Mouse (Mus musculus): ENCODE measurements around the gene Fam129a. TPM values are rescaled to one million over a fixed set of nuclear protein-coding genes. Genes with fewer than 3 reads are reported as not detected.

The Fam129a gene
- total and polyA plus RNA-seq, 2 experiments from 2014 or later = 1.2 to 1.4 TPM

DNA sequence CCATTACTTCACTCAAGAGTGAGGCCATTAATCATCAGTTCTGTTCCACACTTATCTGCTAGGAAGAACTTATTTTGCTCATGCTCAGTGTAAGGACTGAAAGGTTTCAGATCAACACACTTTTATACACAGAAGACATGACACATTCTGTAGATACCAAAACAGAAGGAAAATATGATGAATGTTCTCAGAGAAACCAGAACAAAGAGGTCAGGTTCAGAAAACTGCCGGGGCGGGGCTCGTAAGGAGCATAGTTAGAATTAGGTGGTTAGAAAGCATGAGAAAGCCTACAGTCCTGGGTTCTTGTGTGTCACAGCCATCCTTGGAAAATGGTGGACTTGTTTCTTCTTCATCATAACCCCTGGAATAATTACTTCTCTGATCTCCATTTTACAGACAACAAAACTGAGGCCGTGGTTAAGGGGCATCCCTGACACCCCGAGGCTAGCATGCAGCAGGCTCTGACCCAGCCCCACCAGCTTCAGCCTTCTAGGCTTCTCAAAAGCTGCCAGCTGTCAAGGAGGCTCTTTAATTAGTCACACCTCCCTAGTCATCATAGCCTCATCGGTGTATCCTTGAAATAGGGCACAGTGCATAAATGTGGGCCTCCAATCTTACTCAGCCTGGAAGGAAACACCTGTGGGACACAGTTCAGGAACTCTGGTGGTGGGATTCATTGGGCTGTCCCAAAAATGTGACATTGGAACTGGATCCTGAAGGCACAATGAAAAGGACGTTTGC, 127.1 kb downstream of the Fam129a start:
- no peaks in the 10 kb centered on the region for H3K36me3 ChIP-seq (ENCODE audit: insufficient read depth, low read length)
- no peaks in the 10 kb centered on the region for H3K4me1 ChIP-seq (ENCODE audit: insufficient read depth, low read length)
- no peak for ATAC-seq (ENCODE audit: low FRiP score)
- no peaks in the 10 kb centered on the region for H3K27me3 ChIP-seq (ENCODE audit: insufficient read depth, low read length)
- no peak for DNase-seq (ENCODE audit: low spot score)
- H3K4me3 ChIP-seq (ENCODE audit: low read depth, low read length) = no peak overlapping the region
- no peaks in the 10 kb centered on the region for H3K9me3 ChIP-seq (ENCODE audit: low read length)
- H3K4me2 ChIP-seq (ENCODE audit: low read depth, low read length, poor library complexity, severe bottlenecking) = no peak overlapping the region
- WGBS = 79% methylated on average over 7 of the region's 7 CpGs
- no peak overlapping the region for H3K9ac ChIP-seq (replicated peaks; ENCODE audit: low read length, poor library complexity, severe bottlenecking)
- no peak for TF ChIP-seq CTCF (IDR thresholded peaks at IDR 0.05)
- H3K27ac ChIP-seq (ENCODE audit: low read depth, low read length) = no peak overlapping the region

DNA sequence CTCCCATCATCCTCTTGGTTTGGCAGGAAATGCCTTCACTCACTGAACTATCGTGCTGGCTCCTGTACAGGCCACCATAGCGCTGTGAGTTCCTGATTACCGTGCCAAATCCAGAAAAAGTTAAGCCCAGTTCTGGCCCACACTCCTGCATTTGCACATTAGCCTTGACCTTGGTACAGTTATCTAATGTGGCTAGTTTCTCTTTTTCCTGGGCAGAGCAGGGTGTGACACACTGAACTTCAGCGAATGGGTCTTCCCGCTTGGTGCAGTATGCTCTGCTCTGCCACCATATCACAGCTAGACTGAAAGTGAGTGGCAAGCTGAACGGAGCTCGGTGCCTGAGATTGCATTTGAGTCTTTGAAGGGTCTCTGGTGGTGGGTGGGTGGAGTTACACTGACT, 128.4 kb downstream of the Fam129a start:
- Histone ChIP-seq H3K27ac (ENCODE audit: low read depth, low read length) (no peak overlapping the region), H3K4me3 (ENCODE audit: low read depth, low read length) (no peak overlapping the region), H3K36me3 (ENCODE audit: insufficient read depth, low read length) (no peaks in the 10 kb centered on the region), H3K4me2 (ENCODE audit: low read depth, low read length, poor library complexity, severe bottlenecking) (no peak overlapping the region), H3K9me3 (ENCODE audit: low read length) (no peaks in the 10 kb centered on the region), H3K9ac (replicated peaks; ENCODE audit: low read length, poor library complexity, severe bottlenecking) (no peak overlapping the region), H3K4me1 (ENCODE audit: insufficient read depth, low read length) (no peaks in the 10 kb centered on the region), H3K27me3 (ENCODE audit: insufficient read depth, low read length) (no peaks in the 10 kb centered on the region)
- ATAC-seq (ENCODE audit: low FRiP score) (no peak; the same call in 1 of the 2 replicates), DNase-seq (ENCODE audit: low spot score) (no peak)
- 78% methylated on average over 7 of the region's 7 CpGs for WGBS
- TF ChIP-seq CTCF (IDR thresholded peaks at IDR 0.05) = peak; percentile 43; the same call in 1 of the 2 replicates

DNA sequence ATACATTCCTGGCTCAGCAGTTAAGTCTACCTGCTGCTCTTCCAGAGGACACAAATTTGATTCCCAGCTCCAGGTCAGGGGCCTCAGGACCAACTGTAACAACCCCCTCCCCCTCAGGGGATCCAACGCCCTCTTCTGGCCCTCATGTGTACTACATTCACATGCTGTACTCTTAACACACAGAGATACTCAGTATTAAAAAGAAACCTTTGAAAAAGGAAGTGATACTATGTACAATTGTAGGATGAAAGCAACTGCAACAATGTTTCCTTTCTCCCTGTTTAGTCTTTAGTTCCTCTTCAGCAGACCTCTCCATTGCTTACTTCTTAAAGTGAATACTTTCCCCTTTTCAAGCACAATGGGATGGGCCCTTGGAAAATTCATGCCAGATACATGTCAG, 131.8 kb downstream of the Fam129a start:
- DNase-seq (ENCODE audit: low spot score) (no peak), ATAC-seq (ENCODE audit: low FRiP score) (no peak)
- Histone ChIP-seq H3K27ac (ENCODE audit: low read depth, low read length) (no peak overlapping the region), H3K36me3 (ENCODE audit: insufficient read depth, low read length) (no peaks in the 10 kb centered on the region), H3K4me3 (ENCODE audit: low read depth, low read length) (no peak overlapping the region), H3K4me2 (ENCODE audit: low read depth, low read length, poor library complexity, severe bottlenecking) (no peak overlapping the region), H3K27me3 (ENCODE audit: insufficient read depth, low read length) (no peaks in the 10 kb centered on the region), H3K9ac (replicated peaks; ENCODE audit: low read length, poor library complexity, severe bottlenecking) (no peak overlapping the region), H3K4me1 (ENCODE audit: insufficient read depth, low read length) (no peaks in the 10 kb centered on the region), H3K9me3 (ENCODE audit: low read length) (no peaks in the 10 kb centered on the region)
- TF ChIP-seq CTCF (IDR thresholded peaks at IDR 0.05) = peak; percentile 40
- 39% methylated on average over 1 of the region's 1 CpGs for WGBS

DNA sequence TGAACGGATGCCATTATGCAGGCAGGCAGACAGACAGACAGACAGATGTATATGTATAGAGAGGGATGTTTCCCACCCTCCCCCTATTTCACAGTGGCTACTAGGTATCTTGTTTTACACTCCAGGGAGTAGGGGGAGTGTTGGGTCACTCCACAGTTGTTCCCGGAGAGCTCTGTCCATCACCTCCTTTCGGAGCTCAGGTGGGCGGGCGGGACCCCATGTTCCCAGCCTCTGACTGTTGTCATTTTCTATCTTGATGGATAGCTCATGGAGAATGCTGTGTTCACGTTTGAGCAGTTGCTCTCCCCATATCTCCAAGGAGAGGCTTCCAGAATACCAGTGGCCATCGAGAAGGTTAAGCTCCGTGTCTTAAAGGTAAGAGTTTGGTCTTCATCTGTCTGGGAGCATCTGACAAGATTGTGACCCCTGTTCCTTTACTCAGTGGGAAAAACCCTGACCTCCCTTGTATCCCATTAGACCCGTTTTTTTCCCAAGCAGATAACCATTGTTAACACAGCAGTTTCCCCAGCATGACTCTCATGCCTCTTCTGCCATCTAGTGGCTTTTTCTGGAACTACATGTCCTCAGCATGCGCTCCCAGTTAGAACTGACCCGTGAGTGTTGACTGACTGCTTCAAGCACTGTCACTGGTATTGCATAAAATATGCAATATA, 134.9 kb downstream of the Fam129a start:
- peak overlapping the region; percentile 28; the same call in 1 of the 2 replicates for H3K4me2 ChIP-seq (ENCODE audit: low read depth, low read length, poor library complexity, severe bottlenecking)
- TF ChIP-seq CTCF (IDR thresholded peaks at IDR 0.05) = peak; percentile 99
- no peak overlapping the region for H3K4me3 ChIP-seq (ENCODE audit: low read depth, low read length)
- WGBS = 31% methylated on average over 11 of the region's 11 CpGs
- ATAC-seq (ENCODE audit: low FRiP score) (peak; percentile 67), DNase-seq (ENCODE audit: low spot score) (peak; percentile 83)
- H3K27ac ChIP-seq (ENCODE audit: low read depth, low read length) = no peak overlapping the region
- no peak overlapping the region for H3K9ac ChIP-seq (replicated peaks; ENCODE audit: low read length, poor library complexity, severe bottlenecking)
- H3K36me3 ChIP-seq (ENCODE audit: insufficient read depth, low read length) = no peaks in the 10 kb centered on the region
- H3K27me3 ChIP-seq (ENCODE audit: insufficient read depth, low read length) = no peaks in the 10 kb centered on the region
- H3K4me1 ChIP-seq (ENCODE audit: insufficient read depth, low read length) = no peaks in the 10 kb centered on the region
- H3K9me3 ChIP-seq (ENCODE audit: low read length) = no peaks in the 10 kb centered on the region

DNA sequence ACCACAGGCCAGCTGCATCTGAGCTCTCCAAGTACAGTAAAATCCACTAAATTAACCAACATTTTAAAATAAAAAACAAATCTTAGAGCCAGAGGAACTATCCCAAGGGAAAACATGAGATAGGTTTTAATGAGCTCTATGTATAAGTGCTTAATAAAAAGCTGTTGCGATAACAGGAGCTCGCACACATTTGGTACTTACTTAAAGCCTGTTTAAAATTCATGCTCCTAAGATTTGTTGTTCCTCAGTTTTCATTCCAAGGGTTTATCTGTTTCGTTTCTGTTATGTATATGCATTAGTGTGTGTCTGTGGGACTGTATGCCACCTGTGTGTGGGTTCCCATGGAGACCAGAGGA, 135.4 kb downstream of the Fam129a start:
- TF ChIP-seq CTCF (IDR thresholded peaks at IDR 0.05) = no peak
- 86% methylated on average over 3 of the region's 3 CpGs for WGBS
- ATAC-seq (ENCODE audit: low FRiP score) = no peak

More for the DNA sequence above, 135.4 kb downstream of the Fam129a start:
- Histone ChIP-seq H3K4me3 (ENCODE audit: low read depth, low read length) (no peak overlapping the region), H3K27me3 (ENCODE audit: insufficient read depth, low read length) (no peaks in the 10 kb centered on the region), H3K9ac (replicated peaks; ENCODE audit: low read length, poor library complexity, severe bottlenecking) (no peak overlapping the region), H3K27ac (ENCODE audit: low read depth, low read length) (no peak overlapping the region), H3K36me3 (ENCODE audit: insufficient read depth, low read length) (no peaks in the 10 kb centered on the region), H3K4me1 (ENCODE audit: insufficient read depth, low read length) (no peaks in the 10 kb centered on the region), H3K9me3 (ENCODE audit: low read length) (no peaks in the 10 kb centered on the region), H3K4me2 (ENCODE audit: low read depth, low read length, poor library complexity, severe bottlenecking) (no peak overlapping the region)
- DNase-seq (ENCODE audit: low spot score) = no peak

Measured in midbrain, postnatal 0 days (tissue).